Mouse (Mus musculus): ENCODE results near the gene Irf1.

Gene Irf1

DNA sequence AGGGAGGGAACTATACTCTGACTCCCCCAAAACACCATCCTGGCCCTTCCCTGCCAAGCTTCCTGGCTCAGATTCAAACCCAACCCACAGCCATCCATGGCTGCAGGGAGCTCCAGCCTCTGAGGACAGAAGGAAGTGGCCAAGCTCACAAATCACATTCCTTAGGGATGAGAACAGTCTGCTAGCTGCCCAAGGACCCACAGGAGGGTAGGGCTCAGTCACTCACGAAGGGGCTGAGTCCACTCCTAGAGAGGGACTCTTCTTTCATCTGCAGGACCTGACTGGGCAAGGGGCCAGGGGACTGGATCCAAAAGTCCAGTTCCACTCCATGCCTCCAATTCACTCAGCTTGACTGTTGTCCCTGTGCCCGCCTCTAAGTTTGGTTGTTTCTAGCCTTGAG lies 8.0 kb upstream of the Irf1 start:
- DNase-seq: no peak

DNA sequence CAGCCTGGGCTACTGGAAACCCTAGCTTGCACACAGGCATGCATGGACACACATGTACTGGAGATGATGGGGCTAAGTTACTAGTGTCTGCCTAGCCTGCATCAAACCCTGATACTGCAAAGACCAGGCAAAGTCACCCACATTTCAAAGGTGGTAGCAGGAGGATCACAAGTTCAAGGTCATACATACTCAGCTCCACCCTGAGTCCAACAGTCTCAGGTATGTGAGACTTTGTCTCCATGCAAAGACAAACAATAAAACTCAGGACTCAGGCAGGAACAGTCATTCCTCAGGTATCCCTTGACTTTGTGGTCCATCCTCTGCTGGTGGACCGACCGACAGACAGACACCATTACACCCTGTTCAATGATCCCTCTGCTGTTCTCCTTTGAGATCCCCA lies 7.4 kb upstream of the Irf1 start:
- no peak for DNase-seq

DNA sequence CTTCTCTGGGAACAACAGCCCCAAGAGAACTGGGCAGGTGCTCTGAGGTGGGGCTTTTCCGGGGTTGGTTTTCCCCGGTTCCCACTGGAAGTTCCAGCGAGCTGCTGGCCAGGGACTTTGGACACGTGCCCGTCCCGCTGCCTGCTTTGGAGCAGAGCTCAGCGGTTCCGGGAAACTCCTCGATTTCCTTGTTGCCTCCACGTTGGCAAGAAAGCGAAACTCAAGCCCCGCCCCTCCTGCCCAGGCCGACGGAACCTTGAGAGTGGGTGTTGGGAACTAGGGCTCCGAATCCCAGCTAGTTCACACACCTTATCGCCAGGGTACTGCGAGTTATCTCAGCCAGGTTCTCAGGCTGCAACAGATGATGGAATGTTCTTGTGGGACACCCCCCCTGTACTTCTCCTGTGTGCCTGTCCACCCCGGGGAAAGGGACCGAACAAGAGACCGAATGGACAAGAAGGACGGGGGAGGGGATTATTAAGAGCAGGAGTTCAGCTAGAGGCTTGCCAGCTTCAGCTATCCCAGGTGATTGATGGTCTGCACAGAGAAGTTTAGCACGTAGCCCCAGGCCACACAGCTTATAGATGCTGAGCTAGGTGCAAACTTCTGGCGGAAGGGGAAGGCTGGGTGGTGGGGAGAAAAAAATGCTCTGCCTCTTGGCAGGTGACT lies 6.9 kb upstream of the Irf1 start:
- DNase-seq: peak; percentile 55

DNA sequence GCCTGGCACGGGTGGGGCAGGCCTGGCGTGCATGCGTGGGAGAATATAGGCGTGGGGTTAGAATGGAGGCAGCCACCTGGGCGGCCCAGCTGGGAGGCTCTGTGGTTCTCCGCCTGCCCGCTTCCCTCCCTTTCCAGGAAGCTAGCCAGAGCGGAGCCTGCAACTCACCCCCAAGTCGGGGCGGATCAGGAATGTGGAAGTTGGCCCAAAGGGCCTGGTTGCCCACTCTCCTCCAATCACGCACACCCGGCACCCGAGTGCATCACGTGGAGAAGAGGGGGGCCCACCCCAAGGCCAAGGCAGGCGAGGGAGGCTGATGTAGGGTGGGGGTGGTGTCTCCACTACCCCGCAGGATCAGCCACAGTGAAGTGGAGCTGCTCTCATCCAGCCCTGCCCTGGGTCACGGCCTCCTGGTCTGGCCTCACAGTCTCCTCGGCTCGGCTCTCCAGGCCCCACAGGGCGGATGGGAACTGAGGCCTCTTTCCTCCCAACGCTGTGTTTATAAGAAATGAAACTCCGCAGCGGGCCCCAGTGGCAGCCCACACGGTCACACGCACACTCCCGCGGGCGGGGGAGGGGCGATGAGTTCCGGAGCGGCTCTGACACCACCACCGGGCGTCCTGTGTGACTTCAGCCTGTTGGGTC lies 6.2 kb upstream of the Irf1 start:
- DNase-seq: peak; percentile 89

DNA sequence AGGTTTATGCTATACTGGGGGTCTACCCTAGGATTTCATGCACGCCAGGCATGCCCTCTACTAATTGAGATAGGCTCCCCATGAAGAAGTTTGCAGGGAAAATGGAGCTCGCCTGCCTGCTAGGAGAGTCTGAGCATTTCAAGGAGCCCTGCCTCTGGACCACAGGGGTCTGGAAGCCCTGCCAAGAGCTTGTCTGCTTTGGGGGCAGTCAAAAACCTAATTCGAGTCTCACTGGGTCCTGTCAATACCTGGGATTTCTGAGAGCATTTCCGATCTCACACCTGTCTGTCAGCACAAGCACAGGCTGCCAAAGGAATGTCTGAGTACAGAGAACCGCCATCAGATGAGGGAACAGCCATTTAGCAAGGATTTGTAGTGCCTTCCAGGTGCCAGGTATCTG lies 5.2 kb upstream of the Irf1 start:
- DNase-seq: no peak

DNA sequence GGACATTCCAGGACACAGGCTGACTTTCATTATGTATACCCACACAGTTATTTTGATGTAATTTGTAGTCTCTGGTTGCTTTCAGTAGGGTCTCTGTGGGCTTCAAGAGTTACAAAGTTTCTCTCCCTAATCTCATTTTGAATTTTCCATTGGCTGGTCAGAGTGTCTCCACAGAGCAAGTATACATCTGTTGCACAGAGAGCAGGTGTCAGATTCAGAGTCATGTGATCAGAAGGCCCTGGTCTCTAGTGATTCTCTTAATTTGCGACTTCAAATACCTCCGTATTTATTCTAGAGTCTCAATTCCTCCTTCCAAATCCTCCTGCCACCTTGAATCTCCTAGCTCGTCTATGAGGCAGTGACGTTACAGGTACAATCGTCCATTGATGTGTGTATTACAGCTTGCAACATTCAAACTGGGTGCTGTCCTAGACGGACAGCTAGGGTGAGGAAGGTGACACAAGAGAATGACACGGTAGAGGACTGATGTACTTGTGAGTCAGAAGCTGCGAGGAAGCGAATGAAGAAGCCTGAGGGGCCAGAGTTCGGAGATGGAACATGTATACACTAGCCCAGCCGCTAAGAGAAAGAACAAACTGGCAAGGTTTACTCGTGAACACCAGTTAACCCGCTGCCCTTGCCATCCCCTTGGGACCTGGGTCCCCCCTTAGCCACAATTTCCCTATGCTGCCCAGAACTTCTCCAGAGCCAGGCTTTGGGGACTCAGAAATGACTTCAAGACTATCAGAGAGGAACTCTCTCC lies 1.2 kb upstream of the Irf1 start:
- no peak for DNase-seq

DNA sequence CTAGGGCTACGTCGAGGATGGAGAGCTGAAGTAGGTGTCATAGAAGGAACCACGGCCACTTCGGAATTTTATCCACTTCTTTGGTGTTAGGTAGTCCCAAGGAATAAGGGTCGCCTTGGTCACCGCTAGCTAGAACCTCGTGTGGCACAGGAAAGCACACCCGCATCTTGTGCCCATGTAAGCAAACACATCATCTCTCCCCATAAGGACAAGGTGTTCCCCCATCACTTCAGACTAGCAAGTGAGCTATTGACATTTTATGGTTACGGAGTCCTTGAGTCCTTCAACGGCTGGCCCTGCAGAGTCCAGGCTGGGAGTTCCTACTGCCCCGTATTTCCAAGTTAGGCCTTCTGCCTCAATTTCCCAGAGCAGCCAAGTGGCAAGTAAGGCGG lies 633 bp upstream of the Irf1 start:
- DNase-seq: no peak

DNA sequence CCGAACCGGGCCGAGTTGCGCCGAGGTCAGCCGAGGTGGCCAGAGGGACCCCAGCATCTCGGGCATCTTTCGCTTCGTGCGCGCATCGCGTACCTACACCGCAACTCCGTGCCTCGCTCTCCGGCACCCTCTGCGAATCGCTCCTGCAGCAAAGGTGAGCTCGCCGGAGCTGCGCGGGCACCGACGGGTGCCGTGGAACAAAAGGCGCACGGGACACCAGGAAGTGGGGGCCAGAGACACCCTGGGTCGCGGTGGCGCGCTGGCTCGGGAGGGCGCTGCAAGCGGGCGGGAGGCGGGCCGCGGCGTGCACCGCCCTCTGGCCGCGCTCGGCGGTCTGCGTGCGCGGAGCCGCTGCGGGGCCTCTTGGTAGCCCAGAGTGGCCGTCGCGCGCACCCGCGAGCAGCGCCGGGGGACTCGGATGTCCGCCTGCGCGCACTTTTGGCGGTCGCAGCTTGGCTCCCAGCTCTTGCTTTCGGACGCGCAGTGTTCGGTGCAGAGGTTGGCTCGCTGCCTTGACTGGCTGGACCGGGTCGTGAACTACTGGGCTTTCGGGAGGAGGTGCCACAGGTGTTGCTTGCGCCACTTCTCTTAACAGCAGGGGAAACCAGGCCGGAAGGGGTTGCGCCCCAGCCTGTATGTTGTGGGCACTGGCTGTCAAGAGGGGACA lies 444 bp downstream of the Irf1 start:
- peak; percentile 61 for DNase-seq

DNA sequence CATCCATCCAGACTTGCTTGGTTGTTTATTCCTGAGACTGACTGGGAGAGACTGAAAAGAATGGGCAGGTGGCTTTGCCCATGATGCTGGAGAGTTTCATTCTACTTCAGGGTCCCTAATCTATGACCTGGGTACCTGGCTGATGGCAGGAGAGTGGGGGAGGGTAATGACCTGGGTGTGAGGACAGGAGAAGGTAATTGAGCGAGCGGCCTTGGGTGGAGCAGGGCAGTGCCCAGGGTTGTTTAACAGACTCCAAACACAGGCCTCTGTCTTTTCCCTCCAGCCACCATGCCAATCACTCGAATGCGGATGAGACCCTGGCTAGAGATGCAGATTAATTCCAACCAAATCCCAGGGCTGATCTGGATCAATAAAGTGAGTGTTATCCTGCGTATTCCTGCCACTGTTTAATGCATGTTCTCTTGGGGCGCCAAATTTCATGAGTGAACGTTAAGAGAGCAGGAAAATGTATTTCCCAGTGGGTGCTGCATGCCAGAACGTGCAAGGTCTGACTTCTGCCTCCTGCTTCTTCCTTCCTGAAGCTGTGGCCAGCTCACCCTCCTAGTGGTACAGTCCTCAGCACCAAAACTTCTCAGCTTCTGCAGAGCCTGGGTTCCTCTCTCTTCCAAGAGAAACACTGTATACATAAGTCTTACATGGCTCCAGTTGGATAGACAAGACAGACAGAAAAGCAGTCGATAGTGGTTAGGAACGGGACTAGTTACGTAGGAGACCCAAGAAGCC lies 1.4 kb downstream of the Irf1 start:
- DNase-seq: no peak

DNA sequence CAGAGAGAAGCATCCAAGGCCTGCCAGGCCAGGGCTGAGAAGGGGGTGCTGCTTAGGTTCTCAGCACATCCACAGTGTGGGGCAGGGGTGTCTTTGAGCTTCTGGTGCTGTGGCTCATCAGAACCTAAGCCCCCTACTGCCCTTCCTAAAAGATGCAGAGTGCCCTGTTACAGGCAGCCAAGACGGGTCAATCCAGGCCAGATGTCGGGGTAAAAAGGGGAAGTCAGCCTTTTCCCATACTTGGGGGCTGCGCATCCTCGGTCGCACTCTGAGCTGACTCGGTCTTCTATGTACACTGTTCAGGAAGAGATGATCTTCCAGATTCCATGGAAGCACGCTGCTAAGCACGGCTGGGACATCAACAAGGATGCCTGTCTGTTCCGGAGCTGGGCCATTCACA lies 2.7 kb downstream of the Irf1 start:
- no peak for DNase-seq

DNA sequence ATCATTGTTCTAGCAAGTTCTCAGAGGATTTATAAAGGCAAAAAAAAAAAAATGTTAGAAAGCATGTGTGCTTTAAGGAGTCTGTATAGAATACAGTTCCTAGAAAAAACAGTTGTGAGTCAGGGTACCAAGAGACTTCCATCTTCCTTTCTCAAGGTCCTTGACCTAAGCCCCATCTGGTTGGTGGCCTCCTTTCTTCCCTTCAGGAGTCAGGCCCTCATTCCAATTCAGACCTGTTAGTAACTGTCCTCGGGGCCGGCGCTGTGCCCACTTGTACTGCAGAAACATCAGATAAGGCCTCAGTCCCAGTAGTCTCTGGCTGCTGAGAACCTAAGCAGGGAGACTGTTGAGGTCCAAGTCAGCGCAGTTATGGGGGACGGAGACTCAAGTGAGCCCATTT lies 3.3 kb downstream of the Irf1 start, which contains the start of gene Gm17334:
TSS of gene Gm17334 (minus strand) at position 101 of the 400 bp plus-strand sequence.
- no peak for DNase-seq

DNA sequence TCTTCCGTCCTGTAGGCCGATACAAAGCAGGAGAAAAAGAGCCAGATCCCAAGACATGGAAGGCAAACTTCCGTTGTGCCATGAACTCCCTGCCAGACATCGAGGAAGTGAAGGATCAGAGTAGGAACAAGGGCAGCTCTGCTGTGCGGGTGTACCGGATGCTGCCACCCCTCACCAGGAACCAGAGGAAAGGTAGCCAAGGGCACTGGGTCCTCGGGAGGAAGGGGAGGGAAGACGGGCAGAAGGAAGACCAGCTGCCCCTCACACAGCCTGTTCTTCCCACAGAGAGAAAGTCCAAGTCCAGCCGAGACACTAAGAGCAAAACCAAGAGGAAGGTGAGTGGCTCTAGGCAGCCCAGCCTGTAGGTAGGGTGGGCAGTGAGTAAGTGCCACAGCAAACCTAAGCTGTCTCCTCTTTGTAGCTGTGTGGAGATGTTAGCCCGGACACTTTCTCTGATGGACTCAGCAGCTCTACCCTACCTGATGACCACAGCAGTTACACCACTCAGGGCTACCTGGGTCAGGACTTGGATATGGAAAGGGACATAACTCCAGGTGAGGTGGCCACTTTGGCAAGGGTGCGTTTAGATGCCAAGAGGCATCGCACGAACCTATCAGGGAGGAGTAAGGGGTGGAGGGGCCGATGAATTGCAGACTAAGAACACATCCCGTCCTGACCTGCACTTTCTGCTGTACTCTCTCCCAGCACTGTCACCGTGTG lies 4.0 kb downstream of the Irf1 start:
- no peak for DNase-seq

DNA sequence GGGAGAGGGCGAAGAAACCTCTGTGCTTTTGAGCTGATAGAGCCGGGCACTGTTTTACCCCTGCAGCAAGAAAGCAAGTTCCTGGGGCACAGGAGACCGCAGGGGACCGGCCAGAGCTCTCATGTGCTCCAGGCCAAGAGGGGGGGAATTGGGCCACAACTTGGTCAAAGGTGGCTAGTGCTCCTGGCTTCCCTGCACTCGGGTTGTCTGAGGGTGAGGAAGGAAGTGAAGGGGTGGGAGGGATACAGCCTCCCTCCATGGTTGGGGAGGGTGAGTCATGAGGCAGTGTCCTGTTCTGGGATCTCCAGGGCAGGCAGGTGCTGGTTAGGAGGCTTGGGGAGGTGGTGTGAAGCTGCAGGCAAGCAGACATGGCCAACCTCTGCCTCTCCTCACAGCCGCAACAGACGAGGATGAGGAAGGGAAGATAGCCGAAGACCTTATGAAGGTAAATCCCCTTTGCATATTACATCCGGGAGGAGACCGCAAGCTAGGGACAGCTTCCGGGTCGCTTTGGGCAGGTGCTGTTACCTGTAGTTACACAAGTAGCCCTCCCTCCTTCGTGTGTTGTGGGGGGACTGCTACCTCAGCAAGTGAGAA lies 4.9 kb downstream of the Irf1 start:
- no peak for DNase-seq

DNA sequence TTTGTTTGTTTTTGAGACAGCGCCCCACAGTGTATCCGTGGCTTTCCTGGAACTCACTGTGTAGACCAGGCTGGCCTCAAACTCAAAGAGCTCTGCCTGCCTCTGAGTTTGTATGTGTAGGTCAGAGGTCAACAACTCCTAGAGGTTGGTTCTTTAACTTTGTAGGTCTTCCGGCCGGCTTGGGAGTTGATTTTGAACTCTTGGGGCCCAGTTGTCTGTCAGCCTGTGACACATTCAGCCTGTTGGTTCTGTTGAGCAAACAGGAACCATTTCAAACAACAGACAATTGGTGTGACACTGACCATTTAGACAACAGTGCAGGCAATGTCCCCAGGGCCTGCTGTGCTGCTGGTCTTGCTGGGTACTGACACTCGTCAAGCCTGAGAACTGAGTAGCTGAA lies 7.9 kb downstream of the Irf1 start:
- no peak for DNase-seq

DNA sequence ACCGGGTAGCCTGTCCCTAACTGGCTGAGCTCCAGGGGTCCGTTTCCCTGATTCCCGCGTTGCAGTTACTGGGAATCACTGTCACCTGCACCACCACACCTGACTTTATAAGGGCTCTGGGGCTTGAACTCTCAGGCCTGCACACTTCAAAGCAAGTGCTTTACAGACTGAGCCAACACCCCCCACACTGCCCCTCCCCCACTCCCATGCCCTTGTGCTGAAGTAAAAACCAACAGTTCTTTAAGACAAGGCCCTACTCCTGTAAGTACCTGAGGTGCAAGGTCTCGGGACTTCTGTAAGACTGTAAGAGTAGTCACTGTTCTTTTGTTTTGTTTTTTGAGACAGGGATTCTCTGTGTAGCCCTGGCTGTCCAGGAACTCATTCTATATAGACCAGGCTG lies 8.6 kb downstream of the Irf1 start:
- DNase-seq: no peak

DNA sequence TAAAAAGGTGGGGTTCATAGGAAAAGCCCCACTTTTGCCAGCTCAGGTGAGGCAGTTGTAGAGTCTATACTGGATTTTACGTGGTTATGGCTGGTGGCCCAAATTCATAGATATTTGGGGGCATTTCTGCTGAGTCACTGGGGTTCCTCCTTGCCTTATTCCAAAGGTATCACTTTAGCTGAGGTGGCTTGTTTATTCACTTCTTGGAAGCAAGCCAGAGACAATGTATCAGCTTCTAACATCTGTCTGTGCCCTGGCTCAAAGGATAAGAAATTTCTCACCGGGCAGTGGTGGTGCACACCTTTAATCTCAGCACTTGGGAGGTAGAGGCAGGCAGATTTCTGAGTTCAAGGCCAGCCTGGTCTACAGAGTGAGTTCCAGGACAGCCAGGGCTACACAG lies 10.0 kb downstream of the Irf1 start:
- DNase-seq: no peak

DNA sequence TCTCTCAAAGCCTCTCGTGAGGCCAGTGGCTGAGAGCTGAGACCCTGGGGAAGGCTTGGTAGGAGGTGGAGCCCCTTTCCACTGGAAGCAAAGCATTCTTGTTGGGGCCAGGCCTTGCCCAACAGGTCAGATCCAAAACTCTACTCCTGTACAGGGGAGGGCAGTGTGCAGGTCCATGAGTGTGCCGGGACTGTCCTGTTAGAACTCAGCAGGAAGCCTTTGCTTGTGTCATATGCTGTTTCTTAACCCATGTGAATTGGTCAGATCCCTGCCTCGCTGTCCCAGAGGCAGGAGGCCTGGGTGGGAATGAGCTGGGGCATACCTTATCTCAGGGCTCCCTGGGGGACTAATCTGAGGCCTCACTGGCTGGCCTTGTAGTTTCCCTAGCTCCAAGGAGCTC lies 10.4 kb downstream of the Irf1 start:
- no peak for DNase-seq

DNA sequence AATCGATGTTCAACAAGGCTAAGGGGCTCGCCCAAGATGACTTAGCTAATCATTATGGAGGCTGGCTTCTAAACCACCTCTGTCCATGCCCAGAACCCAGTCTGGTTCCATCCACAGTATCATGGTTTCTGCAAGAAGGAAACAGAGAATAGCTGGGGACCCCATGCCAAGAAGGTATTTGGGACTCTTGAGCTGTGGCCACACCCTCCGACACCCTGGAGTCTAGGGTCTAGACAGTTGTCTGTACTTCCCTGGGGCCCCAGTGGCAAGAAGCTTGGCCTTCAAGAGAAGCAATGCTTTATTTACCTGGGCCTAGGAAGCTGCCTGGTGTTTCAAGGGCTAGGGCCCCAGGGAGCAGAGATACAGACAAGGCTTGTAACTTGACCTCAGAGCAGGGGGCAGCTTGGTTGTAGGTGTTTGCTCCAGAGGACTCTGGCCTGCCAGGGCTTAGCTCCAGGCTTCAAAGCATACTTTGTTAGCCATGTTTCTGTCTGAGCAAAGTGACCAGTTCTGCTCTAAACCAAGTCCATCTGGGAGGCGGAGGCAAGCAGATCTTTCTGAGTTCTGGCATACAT lies 11.5 kb downstream of the Irf1 start:
- DNase-seq: no peak

DNA sequence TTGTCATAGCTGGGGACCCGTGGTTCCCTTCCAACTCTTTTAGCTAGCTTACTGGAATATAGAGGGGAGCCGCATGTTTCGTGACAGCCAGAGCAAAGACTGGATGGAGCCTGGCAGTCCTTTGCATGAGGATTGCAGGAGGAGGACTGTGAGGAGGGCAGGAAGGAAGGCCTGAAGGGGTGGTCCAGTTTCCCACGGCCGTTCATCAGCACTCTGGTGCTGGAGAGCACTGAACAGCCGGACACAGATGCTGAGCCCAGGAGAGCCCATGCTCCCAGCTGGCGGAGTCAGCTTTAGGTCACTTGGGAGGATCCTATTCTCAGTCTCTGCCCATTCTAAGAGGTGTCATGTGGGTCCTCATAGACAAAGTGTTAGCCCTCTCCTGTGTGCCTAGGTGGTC lies 12.2 kb downstream of the Irf1 start:
- DNase-seq: no peak

DNA sequence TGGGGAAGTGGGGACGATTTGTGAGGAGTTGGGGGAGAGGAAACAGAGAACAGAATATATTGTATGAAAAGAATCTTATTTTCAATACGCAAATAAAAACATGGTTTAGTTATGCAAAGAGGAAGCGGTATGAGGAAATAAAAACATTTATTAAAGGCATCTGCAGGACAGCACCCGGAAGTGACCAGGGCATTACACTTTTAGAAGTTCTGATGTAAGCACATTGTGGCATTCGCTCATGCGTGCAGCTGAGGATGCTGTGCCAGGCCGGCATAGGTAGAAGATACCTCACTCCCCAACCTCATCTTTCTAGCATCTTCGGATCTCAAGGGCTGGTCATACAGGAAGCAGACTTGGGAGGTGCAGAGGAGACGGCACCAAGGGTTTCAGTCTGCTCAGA lies 13.5 kb downstream of the Irf1 start:
- DNase-seq: no peak

DNA sequence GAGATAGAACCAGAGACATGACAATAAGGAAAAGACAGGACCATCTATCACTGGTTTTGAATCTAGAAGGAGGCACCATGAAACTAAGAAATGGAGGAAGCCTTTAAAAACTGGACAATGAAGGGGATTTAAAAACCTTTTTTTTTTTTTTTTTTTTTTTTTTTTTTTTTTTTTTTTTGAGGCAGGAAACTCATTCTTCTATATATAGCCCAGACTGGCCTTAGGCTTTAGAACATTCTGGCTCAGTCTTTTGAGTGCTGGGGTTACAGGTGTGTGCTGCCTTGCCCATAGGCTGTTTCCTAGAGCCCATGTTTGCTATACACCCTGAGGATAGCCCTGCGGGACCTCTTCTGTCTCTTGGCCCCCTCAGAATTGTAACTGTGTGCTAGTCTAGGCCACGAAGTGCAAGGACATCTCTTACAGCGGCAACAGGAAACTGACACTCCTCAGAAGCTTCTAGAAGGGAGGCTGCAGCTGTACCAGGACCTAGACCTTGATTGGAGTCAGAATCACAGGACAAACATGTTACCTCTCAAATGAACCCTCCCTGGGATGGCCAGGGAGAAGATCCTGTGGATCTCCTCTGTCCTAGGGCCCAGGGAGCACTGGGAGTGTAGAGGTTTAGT lies 15.6 kb downstream of the Irf1 start:
- no peak for DNase-seq

All from layer of hippocampus, adult 9-11 months (tissue).